In genomic region chr17:34507591-34507990, GRCm38 (mm10) we compare ENCODE assay signal across 12 mouse cellular contexts. TPM values are rescaled to one million over a fixed set of nuclear protein-coding genes. Genes with fewer than 3 reads are reported as not detected.
"Had no signal": no experiment of that assay in that cellular context is flagged by ENCODE, and none has a peak within 500 bp of the region (broad histone marks: within the 10 kb centered on the region; RNA-seq: fewer than 3 reads in every experiment).

No protein-coding gene starts in this region.

- DNase-seq: kidney, postnatal 4 days; liver; liver, embryonic 13.5 days; liver, postnatal 0 days; lung, postnatal 14 days; spleen, adult 18-20 months; thymus, postnatal 36 days had no signal

RNA-seq across cellular contexts. Expression of gene Btnl6, which starts 9.6 kb away (rescaled TPM):
- total RNA-seq: layer of hippocampus, adult 2 months; layer of hippocampus, postnatal 10 days; left cerebral cortex, postnatal 36 days; monocyte, adult 5-6 weeks; neutrophil, adult 5-6 weeks had no signal

RNA-seq across cellular contexts. Expression of gene Btnl4, which starts 30.5 kb away (rescaled TPM):
- total RNA-seq: layer of hippocampus, adult 2 months; layer of hippocampus, postnatal 10 days; left cerebral cortex, postnatal 36 days; monocyte, adult 5-6 weeks; neutrophil, adult 5-6 weeks had no signal
